Mouse (Mus musculus): Measurements from ENCODE around the gene Zkscan6.

- TF ChIP-seq CTCF (IDR thresholded peaks at IDR 0.05; ENCODE audit: low read depth) (peak; percentile 95), EP300 (optimal IDR thresholded peaks at IDR 0.05) (no peak)
These were observed 13.9 kb downstream of the Zkscan6 start for GRCm38 (mm10) chr11:65820877-65821276.
